Mouse (Mus musculus): ENCODE measurements around the gene Lamp2. TPM values are rescaled to one million over a fixed set of nuclear protein-coding genes. Genes with fewer than 3 reads are reported as not detected.

Gene Lamp2
- total RNA-seq, 1 experiment: 33.1 TPM

DNA sequence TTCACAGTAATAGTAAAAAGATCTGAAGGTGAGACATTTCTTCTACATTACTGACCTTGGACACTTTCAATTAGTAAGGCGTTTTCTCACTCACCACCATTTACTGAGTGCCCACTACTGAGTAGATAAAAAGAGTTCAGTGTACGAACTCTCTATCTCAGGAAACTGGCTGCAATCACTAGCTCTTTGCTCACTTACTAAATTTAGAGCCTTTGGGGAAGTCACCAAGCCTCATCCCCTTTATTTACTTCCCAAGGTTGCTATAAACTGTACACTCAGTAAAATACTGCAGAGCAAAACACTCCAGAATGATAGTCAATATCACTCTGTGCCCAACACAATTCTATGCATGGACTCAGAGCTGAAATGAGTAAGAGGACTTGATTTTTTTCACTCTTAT is 16.6 kb downstream of the Lamp2 start:
- no peaks in the 10 kb centered on the region for H3K4me1 ChIP-seq (ENCODE audit: control insufficient read depth in 2 of 2, insufficient read depth in 2 of 2, low read length in 2 of 2, poor library complexity in 1 of 2)
- H3K27ac ChIP-seq (ENCODE audit: insufficient read depth, low read depth, low read length, poor library complexity, severe bottlenecking): no peak overlapping the region
- no peak overlapping the region for H3K4me3 ChIP-seq (ENCODE audit: insufficient read depth in 1 of 2, low read depth in 1 of 2, low read length in 2 of 2, poor library complexity in 1 of 2, severe bottlenecking in 1 of 2)
- H3K9me3 ChIP-seq (ENCODE audit: control insufficient read depth, insufficient read depth, low read depth, low read length): no peaks in the 10 kb centered on the region
- no peak for DNase-seq (ENCODE audit: low read depth, low spot score)
- TF ChIP-seq MAFK (IDR thresholded peaks at IDR 0.05; ENCODE audit: insufficient read depth, low read depth, low read length): no peak
- TF ChIP-seq ZNF384 (IDR thresholded peaks at IDR 0.05; ENCODE audit: low read depth, low read length): no peak
- TF ChIP-seq CHD2 (IDR thresholded peaks at IDR 0.05; ENCODE audit: low read depth, low read length): no peak
- no peak for TF ChIP-seq HCFC1 (IDR thresholded peaks at IDR 0.05; ENCODE audit: borderline replicate concordance, insufficient read depth, low read length)
- no peak for TF ChIP-seq ZC3H11A (IDR thresholded peaks at IDR 0.05; ENCODE audit: borderline replicate concordance, low read depth, low read length)
- H3K36me3 ChIP-seq (ENCODE audit: control insufficient read depth, insufficient read depth, low read length, poor library complexity, severe bottlenecking): peaks cover 8% of the 10 kb centered on the region
- no peak overlapping the region for H3K9ac ChIP-seq (ENCODE audit: insufficient read depth, low read depth, low read length, poor library complexity, severe bottlenecking)
- in situ Hi-C loops (cut with MboI; ENCODE audit: low sequenced_read_pairs in 2 of 2, unreplicated experiment in 2 of 2): no loop called here

DNA sequence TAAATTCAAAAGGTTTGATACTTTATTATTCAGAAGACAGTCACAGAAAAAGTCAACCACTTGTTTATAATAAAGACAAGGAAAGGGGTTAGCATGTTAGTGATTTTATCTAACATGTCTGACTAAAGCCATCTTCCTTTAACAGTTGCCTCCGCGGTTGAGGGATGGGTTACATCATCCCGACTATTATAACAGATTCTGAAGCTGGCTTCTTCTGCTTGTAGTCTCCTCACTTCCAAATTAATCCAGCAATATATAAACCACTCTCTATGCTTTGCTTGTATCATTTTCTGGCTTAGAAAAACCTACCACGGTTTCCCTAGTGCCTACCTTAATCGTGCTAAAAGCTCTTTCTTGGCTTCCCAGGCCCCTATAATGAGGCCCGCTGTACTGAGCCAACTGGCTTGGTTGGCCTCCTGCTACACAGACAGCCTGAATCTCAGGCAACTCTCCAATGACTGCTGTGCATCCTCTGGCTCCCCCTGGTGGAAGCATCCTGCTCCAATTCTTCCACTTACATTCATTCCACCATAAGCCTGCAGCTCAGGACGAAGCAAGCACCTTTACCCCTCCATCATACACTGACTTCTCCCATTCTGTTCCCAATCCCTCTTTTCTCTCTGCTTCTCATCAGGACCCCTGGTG is 18.0 kb downstream of the Lamp2 start:
- no peak for TF ChIP-seq ZNF384 (IDR thresholded peaks at IDR 0.05; ENCODE audit: low read depth, low read length)
- H3K36me3 ChIP-seq (ENCODE audit: control insufficient read depth, insufficient read depth, low read length, poor library complexity, severe bottlenecking): peaks cover 8% of the 10 kb centered on the region
- DNase-seq (ENCODE audit: low read depth, low spot score): peak; percentile 47
- no peak overlapping the region for H3K27ac ChIP-seq (ENCODE audit: insufficient read depth, low read depth, low read length, poor library complexity, severe bottlenecking)
- no peaks in the 10 kb centered on the region for H3K4me1 ChIP-seq (ENCODE audit: control insufficient read depth in 2 of 2, insufficient read depth in 2 of 2, low read length in 2 of 2, poor library complexity in 1 of 2)
- in situ Hi-C loops (cut with MboI; ENCODE audit: low sequenced_read_pairs in 2 of 2, unreplicated experiment in 2 of 2): no loop called here
- no peak overlapping the region for H3K9ac ChIP-seq (ENCODE audit: insufficient read depth, low read depth, low read length, poor library complexity, severe bottlenecking)
- no peak overlapping the region for H3K4me3 ChIP-seq (ENCODE audit: insufficient read depth in 1 of 2, low read depth in 1 of 2, low read length in 2 of 2, poor library complexity in 1 of 2, severe bottlenecking in 1 of 2)
- H3K9me3 ChIP-seq (ENCODE audit: control insufficient read depth, insufficient read depth, low read depth, low read length): no peaks in the 10 kb centered on the region

DNA sequence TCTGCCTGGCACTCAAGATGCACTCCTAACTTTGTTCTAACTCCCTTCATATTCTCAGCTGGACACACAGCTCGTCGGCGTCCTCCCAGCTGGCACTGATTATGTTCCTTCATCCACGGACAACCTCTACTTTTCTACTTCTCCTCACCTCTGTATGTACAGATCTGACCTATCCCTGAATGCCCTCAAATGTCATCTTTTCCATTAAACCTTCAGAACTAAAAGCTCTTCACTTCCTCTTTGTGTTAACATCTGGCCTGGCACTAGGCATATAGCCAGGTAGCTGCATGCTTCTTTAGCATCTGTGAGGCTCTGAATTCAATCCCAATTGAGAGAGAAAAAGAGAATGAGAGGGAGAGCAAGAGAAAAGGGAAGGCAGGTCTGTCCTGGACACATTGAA is 26.8 kb downstream of the Lamp2 start:
- Histone ChIP-seq H3K36me3 (ENCODE audit: control insufficient read depth, insufficient read depth, low read length, poor library complexity, severe bottlenecking) (peaks cover 18% of the 10 kb centered on the region), H3K4me1 (ENCODE audit: control insufficient read depth in 2 of 2, insufficient read depth in 2 of 2, low read length in 2 of 2, poor library complexity in 1 of 2) (no peaks in the 10 kb centered on the region), H3K9me3 (ENCODE audit: control insufficient read depth, insufficient read depth, low read depth, low read length) (no peaks in the 10 kb centered on the region), H3K27ac (ENCODE audit: insufficient read depth, low read depth, low read length, poor library complexity, severe bottlenecking) (no peak overlapping the region), H3K4me3 (ENCODE audit: insufficient read depth in 1 of 2, low read depth in 1 of 2, low read length in 2 of 2, poor library complexity in 1 of 2, severe bottlenecking in 1 of 2) (no peak overlapping the region), H3K9ac (ENCODE audit: insufficient read depth, low read depth, low read length, poor library complexity, severe bottlenecking) (no peak overlapping the region)
- no peak for TF ChIP-seq CHD2 (IDR thresholded peaks at IDR 0.05; ENCODE audit: low read depth, low read length)
- TF ChIP-seq MAFK (IDR thresholded peaks at IDR 0.05; ENCODE audit: insufficient read depth, low read depth, low read length): no peak
- TF ChIP-seq ZC3H11A (IDR thresholded peaks at IDR 0.05; ENCODE audit: borderline replicate concordance, low read depth, low read length): no peak
- TF ChIP-seq ZNF384 (IDR thresholded peaks at IDR 0.05; ENCODE audit: low read depth, low read length): no peak
- TF ChIP-seq HCFC1 (IDR thresholded peaks at IDR 0.05; ENCODE audit: borderline replicate concordance, insufficient read depth, low read length): no peak
- in situ Hi-C loops (cut with MboI; ENCODE audit: low sequenced_read_pairs in 2 of 2, unreplicated experiment in 2 of 2): no loop called here
- DNase-seq (ENCODE audit: low read depth, low spot score): no peak

GRCm38 (mm10) chrX:38428818-38429440 is 27.3 kb downstream of the Lamp2 start:
- Histone ChIP-seq H3K27ac (ENCODE audit: insufficient read depth, low read depth, low read length, poor library complexity, severe bottlenecking) (no peak overlapping the region), H3K9me3 (ENCODE audit: control insufficient read depth, insufficient read depth, low read depth, low read length) (no peaks in the 10 kb centered on the region), H3K9ac (ENCODE audit: insufficient read depth, low read depth, low read length, poor library complexity, severe bottlenecking) (no peak overlapping the region), H3K36me3 (ENCODE audit: control insufficient read depth, insufficient read depth, low read length, poor library complexity, severe bottlenecking) (peaks cover 21% of the 10 kb centered on the region), H3K4me1 (ENCODE audit: control insufficient read depth in 2 of 2, insufficient read depth in 2 of 2, low read length in 2 of 2, poor library complexity in 1 of 2) (no peaks in the 10 kb centered on the region), H3K4me3 (ENCODE audit: insufficient read depth in 1 of 2, low read depth in 1 of 2, low read length in 2 of 2, poor library complexity in 1 of 2, severe bottlenecking in 1 of 2) (no peak overlapping the region)
- in situ Hi-C loops (cut with MboI; ENCODE audit: low sequenced_read_pairs in 2 of 2, unreplicated experiment in 2 of 2): no loop called here
- TF ChIP-seq ZNF384 (IDR thresholded peaks at IDR 0.05; ENCODE audit: low read depth, low read length): no peak
- no peak for TF ChIP-seq ZC3H11A (IDR thresholded peaks at IDR 0.05; ENCODE audit: borderline replicate concordance, low read depth, low read length)
- no peak for TF ChIP-seq HCFC1 (IDR thresholded peaks at IDR 0.05; ENCODE audit: borderline replicate concordance, insufficient read depth, low read length)
- TF ChIP-seq CHD2 (IDR thresholded peaks at IDR 0.05; ENCODE audit: low read depth, low read length): no peak
- TF ChIP-seq MAFK (IDR thresholded peaks at IDR 0.05; ENCODE audit: insufficient read depth, low read depth, low read length): no peak
- DNase-seq (ENCODE audit: low read depth, low spot score): no peak
